Mouse (Mus musculus): ENCODE data around the gene Plaur. TPM values are rescaled to one million over a fixed set of nuclear protein-coding genes. Genes with fewer than 3 reads are reported as not detected.
"Not testable (repeated sequence)": the region's sequence is repeated elsewhere in the genome, so short reads cannot be mapped to it uniquely, and the experiment has no call there.

Plaur gene
- total RNA-seq, 2 experiments from 2014 or later: 0.89 to 1.3 TPM

- TF ChIP-seq CTCF (IDR thresholded peaks at IDR 0.05): peak; percentile 86
- intact Hi-C loops (cut with DNase I): loop anchor here (5.0 kb wide), 1 partner anchor 88 kb away; no protein-coding TSS in a partner anchor
Measured at GRCm38 (mm10) chr7:24473913-24474529, 11.7 kb downstream of the Plaur start.

GRCm38 (mm10) chr7:24474811-24475506, 12.7 kb downstream of the Plaur start:
- peak overlapping the region; percentile 43; the same call in 1 of the 2 replicates for H3K27ac ChIP-seq
- peak; percentile 64 for DNase-seq
- TF ChIP-seq CTCF (IDR thresholded peaks at IDR 0.05): peak; percentile 50
- intact Hi-C loops (cut with DNase I): loop anchor here (5.0 kb wide), 1 partner anchor 87 kb away; no protein-coding TSS in a partner anchor
- H3K4me3 ChIP-seq: peak overlapping the region; percentile 49

More at GRCm38 (mm10) chr7:24473913-24474529, 11.7 kb downstream of the Plaur start:
- peak; percentile 74 for DNase-seq
- no peak overlapping the region; the same call in 1 of the 2 replicates for H3K27ac ChIP-seq
- H3K4me3 ChIP-seq: no peak overlapping the region

GRCm38 (mm10) chr7:24476338-24476737, 14.1 kb downstream of the Plaur start:
- Histone ChIP-seq H3K4me3 (no peak overlapping the region), H3K27ac (no peak overlapping the region)
- intact Hi-C loops (cut with DNase I): no loop called here
- DNase-seq: no peak
- TF ChIP-seq CTCF (IDR thresholded peaks at IDR 0.05): no peak

- no peak overlapping the region for H3K4me3 ChIP-seq
- no peak overlapping the region for H3K27ac ChIP-seq
- DNase-seq: no peak
- TF ChIP-seq CTCF (IDR thresholded peaks at IDR 0.05): no peak
- intact Hi-C loops (cut with DNase I): no loop called here
Measured at GRCm38 (mm10) chr7:24476856-24477255, 14.6 kb downstream of the Plaur start.

GRCm38 (mm10) chr7:24478911-24479310, 16.6 kb downstream of the Plaur start:
- no peak for DNase-seq
- Histone ChIP-seq H3K27ac (no peak overlapping the region), H3K4me3 (no peak overlapping the region)
- TF ChIP-seq CTCF (IDR thresholded peaks at IDR 0.05): no peak
- intact Hi-C loops (cut with DNase I): no loop called here

GRCm38 (mm10) chr7:24479685-24480084, 17.4 kb downstream of the Plaur start:
- Histone ChIP-seq H3K27ac (no peak overlapping the region), H3K4me3 (no peak overlapping the region)
- intact Hi-C loops (cut with DNase I): loop anchor here (2.0 to 5.0 kb wide), 2 partner anchors 25 to 68 kb away; partner anchors contain the start of genes Pinlyp and Xrcc1
- TF ChIP-seq CTCF (IDR thresholded peaks at IDR 0.05): no peak
- DNase-seq: no peak

GRCm38 (mm10) chr7:24480121-24480941, 18.0 kb downstream of the Plaur start:
- peak; percentile 43 for DNase-seq
- intact Hi-C loops (cut with DNase I): loop anchor here (2.0 to 5.0 kb wide), 2 partner anchors 24 to 67 kb away; partner anchors contain the start of genes Pinlyp and Xrcc1
- Histone ChIP-seq H3K27ac (peak overlapping the region; percentile 58), H3K4me3 (peak overlapping the region; percentile 84)
- no peak for TF ChIP-seq CTCF (IDR thresholded peaks at IDR 0.05)

GRCm38 (mm10) chr7:24480986-24481473, 18.7 kb downstream of the Plaur start:
- TF ChIP-seq CTCF (IDR thresholded peaks at IDR 0.05): no peak
- Histone ChIP-seq H3K27ac (peak overlapping the region; percentile 58), H3K4me3 (peak overlapping the region; percentile 84)
- no peak for DNase-seq
- intact Hi-C loops (cut with DNase I): loop anchor here (2.0 to 5.0 kb wide), 2 partner anchors 24 to 66 kb away; partner anchors contain the start of genes Pinlyp and Xrcc1

GRCm38 (mm10) chr7:24481474-24482207, 19.4 kb downstream of the Plaur start, which contains the start of gene Cadm4:
Gene Cadm4, plus strand, starts transcription at chr7:24482023.
- no peak for TF ChIP-seq CTCF (IDR thresholded peaks at IDR 0.05)
- H3K27ac ChIP-seq: peak within 1 kb of the TSS; percentile 58
- intact Hi-C loops (cut with DNase I): loop anchor here (2.0 to 5.0 kb wide), 2 partner anchors 23 to 66 kb away; partner anchors contain the start of genes Pinlyp and Xrcc1
- peak; percentile 88 for DNase-seq
- H3K4me3 ChIP-seq: peak within 1 kb of the TSS; percentile 84

- intact Hi-C loops (cut with DNase I): loop anchor here (5.0 kb wide), 1 partner anchor 65 kb away; the partner anchor contains the start of genes Pinlyp and Xrcc1
- no peak for DNase-seq
- peak overlapping the region; percentile 84 for H3K4me3 ChIP-seq
- 0 out of 2 replicates have a peak overlapping the region, but pooled peaks have one; percentile 48 for H3K27ac ChIP-seq
- TF ChIP-seq CTCF (IDR thresholded peaks at IDR 0.05): no peak
Measured at GRCm38 (mm10) chr7:24482208-24483020, 20.1 kb downstream of the Plaur start.

- H3K4me3 ChIP-seq, H3K27ac ChIP-seq: not testable (repeated sequence)
- intact Hi-C loops (cut with DNase I): loop anchor here (5.0 kb wide), 1 partner anchor 64 kb away; the partner anchor contains the start of genes Pinlyp and Xrcc1
Measured at GRCm38 (mm10) chr7:24483291-24483690, 21.0 kb downstream of the Plaur start.

More at GRCm38 (mm10) chr7:24483291-24483690, 21.0 kb downstream of the Plaur start:
- not testable (repeated sequence) for DNase-seq
